Mouse (Mus musculus) forebrain, embryonic 10.5 days (tissue): ENCODE results near the gene Ccdc85c. TPM values are rescaled to one million over a fixed set of nuclear protein-coding genes. Genes with fewer than 3 reads are reported as not detected.

Source experiments
- DNase-seq: peaks from one replicate; pipeline ENCODE4 v3.0.0-alpha.2; 2017; ENCODE audit warnings: low spot score; ENCODE audit errors: extremely low spot score
- H3K27ac ChIP-seq: fragments of 300-500 bp; sonication (generic); 2 replicates; pipeline ENCODE4 v1.5.1; 2016; ENCODE audit warnings: mild to moderate bottlenecking
- H3K27me3 ChIP-seq: fragments of 300-500 bp; sonication (generic); 2 replicates; pipeline ENCODE4 v1.6.1; 2016; ENCODE audit warnings: mild to moderate bottlenecking; ENCODE audit not compliant: poor library complexity, severe bottlenecking
- H3K36me3 ChIP-seq: fragments of 300-500 bp; sonication (generic); replicated peaks from 2 replicates; pipeline ENCODE4 v1.6.1; 2016; ENCODE audit warnings: mild to moderate bottlenecking, moderate library complexity
- H3K4me1 ChIP-seq: fragments of 300-500 bp; sonication (generic); 2 replicates; pipeline ENCODE4 v1.6.1; 2016
- H3K4me3 ChIP-seq: fragments of 300-500 bp; sonication (generic); 2 replicates; pipeline ENCODE4 v1.5.1; 2016; ENCODE audit warnings: mild to moderate bottlenecking, moderate library complexity
- H3K9me3 ChIP-seq: fragments of 300-500 bp; sonication (generic); 2 replicates; pipeline ENCODE4 v1.6.1; 2016; ENCODE audit warnings: mild to moderate bottlenecking, moderate library complexity
- WGBS: fragments of 180-500 bp; shearing (Covaris S2); methylation state at CpG from one replicate; pipeline ENCODE4 v1.1.7; 2016; 5-methylcytosine and 5-hydroxymethylcytosine counted together
- polyA plus RNA-seq: library from polyadenylated mRNA; unstranded; fragments of >200 nt; fragmentation: Nextera tagmentation; extraction: Ambion mirVana; gene quantifications from 2 replicates; pipeline ENCODE4 v1.2.1, GENCODE M21; 2016

The Ccdc85c gene
- polyA plus RNA-seq, 1 experiment from 2014 or later: 14.6 TPM

- WGBS: 4% methylated on average over 21 of the region's 21 CpGs
Measured at GRCm38 (mm10) chr12:108273466-108274312, 1.5 kb downstream of the Ccdc85c start.

GRCm38 (mm10) chr12:108272143-108272635 lies 3.0 kb downstream of the Ccdc85c start:
- Histone ChIP-seq H3K4me1 (peaks cover 98% of the 10 kb centered on the region), H3K4me3 (peak overlapping the region; percentile 88), H3K9me3 (no peaks in the 10 kb centered on the region), H3K36me3 (peaks cover 46% of the 10 kb centered on the region), H3K27ac (no peak overlapping the region), H3K27me3 (no peaks in the 10 kb centered on the region; the same call in 1 of the 2 replicates)
- no peak for DNase-seq
- 60% methylated on average over 7 of the region's 7 CpGs for WGBS

More at GRCm38 (mm10) chr12:108273466-108274312, 1.5 kb downstream of the Ccdc85c start:
- H3K4me1 ChIP-seq: peaks cover 99% of the 10 kb centered on the region
- no peak for DNase-seq
- H3K9me3 ChIP-seq: no peaks in the 10 kb centered on the region
- H3K36me3 ChIP-seq: peaks cover 32% of the 10 kb centered on the region
- H3K27me3 ChIP-seq: peaks cover 10% of the 10 kb centered on the region
- H3K4me3 ChIP-seq: peak overlapping the region; percentile 88
- H3K27ac ChIP-seq: peak overlapping the region; percentile 95

DNA sequence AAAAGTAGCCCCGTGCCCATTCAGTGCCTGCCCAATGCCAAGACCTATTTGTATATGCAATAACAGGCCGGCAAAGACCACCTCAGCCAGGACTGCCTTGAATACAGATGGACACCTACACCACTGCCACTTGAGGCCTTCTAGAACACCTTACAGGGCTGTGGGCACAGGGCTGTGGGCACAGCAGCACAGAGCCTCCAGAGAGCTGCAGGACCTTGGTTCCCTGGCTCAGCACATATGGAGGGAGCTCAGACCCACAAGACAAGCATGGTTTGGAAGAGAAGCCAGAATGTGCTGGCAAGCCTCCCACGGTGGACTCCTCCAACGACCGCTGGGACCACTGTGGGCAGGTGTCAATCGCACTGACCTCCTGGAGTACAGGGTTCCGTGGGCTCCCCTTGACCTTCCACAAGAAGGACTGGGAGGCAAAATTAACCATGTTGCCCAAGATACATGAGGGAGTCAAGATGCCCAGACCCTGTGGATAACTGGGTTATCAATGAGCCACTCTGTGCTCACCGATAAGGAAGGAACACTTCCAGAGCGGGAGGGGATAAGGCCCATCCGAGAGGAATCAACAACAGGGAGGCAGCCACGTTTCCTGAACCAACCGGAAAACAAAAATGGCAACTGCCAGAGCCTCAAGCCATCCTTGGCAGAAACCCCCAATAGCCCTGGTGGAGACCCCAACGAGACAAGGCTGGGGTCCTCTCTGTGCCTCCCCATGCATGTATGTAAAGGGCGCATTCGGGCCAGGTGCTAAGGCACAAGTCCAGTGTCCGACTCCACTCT lies 3.7 kb downstream of the Ccdc85c start:
- H3K36me3 ChIP-seq: peaks cover 46% of the 10 kb centered on the region
- no peaks in the 10 kb centered on the region for H3K9me3 ChIP-seq
- peak overlapping the region; percentile 88 for H3K4me3 ChIP-seq
- WGBS: 80% methylated on average over 16 of the region's 16 CpGs
- peak overlapping the region; percentile 8; the same call in 1 of the 2 replicates for H3K27ac ChIP-seq
- no peak for DNase-seq
- H3K4me1 ChIP-seq: peaks cover 98% of the 10 kb centered on the region
- H3K27me3 ChIP-seq: no peaks in the 10 kb centered on the region; the same call in 1 of the 2 replicates

- peak overlapping the region; percentile 16; the same call in 1 of the 2 replicates for H3K4me3 ChIP-seq
- peaks cover 98% of the 10 kb centered on the region for H3K4me1 ChIP-seq
- peak overlapping the region; percentile 52 for H3K27ac ChIP-seq
- no peaks in the 10 kb centered on the region; the same call in 1 of the 2 replicates for H3K27me3 ChIP-seq
- no peak for DNase-seq
- 67% methylated on average over 13 of the region's 13 CpGs for WGBS
- H3K9me3 ChIP-seq: no peaks in the 10 kb centered on the region
- H3K36me3 ChIP-seq: peaks cover 46% of the 10 kb centered on the region
Measured at GRCm38 (mm10) chr12:108270240-108270919, 4.8 kb downstream of the Ccdc85c start.

DNA sequence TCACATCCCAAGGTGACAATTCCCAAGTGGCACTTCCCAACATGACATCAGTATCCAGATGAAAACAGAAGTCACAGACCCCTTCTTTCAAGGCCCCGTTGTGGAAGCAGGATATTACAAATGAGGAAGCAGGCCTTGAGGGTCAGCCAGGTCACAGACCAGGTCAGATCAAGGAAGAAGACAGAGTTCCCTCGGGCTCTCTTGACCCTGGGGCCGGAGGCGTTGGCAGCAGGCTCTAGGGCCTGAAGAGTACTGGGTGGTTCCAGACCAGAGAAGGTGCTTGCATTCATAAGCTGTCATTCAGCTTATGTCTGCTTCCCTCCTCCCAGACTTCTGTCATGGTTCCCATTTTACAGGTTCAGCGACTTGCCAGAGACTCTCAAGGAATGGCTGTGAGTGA lies 5.5 kb downstream of the Ccdc85c start:
- Histone ChIP-seq H3K9me3 (no peaks in the 10 kb centered on the region), H3K4me3 (no peak overlapping the region), H3K4me1 (peaks cover 99% of the 10 kb centered on the region), H3K27me3 (no peaks in the 10 kb centered on the region; the same call in 1 of the 2 replicates), H3K36me3 (peaks cover 46% of the 10 kb centered on the region), H3K27ac (peak overlapping the region; percentile 4; the same call in 1 of the 2 replicates)
- 80% methylated on average over 5 of the region's 5 CpGs for WGBS
- DNase-seq: no peak

GRCm38 (mm10) chr12:108268970-108269369 lies 6.3 kb downstream of the Ccdc85c start:
- Histone ChIP-seq H3K36me3 (peaks cover 46% of the 10 kb centered on the region), H3K27ac (0 out of 2 replicates have a peak overlapping the region, but pooled peaks have one; percentile 41), H3K4me3 (no peak overlapping the region), H3K4me1 (peaks cover 99% of the 10 kb centered on the region), H3K27me3 (no peaks in the 10 kb centered on the region), H3K9me3 (no peaks in the 10 kb centered on the region)
- no peak for DNase-seq
- WGBS: 94% methylated on average over 10 of the region's 10 CpGs

- H3K36me3 ChIP-seq: peaks cover 47% of the 10 kb centered on the region
- WGBS: 81% methylated on average over 7 of the region's 7 CpGs
- no peak for DNase-seq
- no peaks in the 10 kb centered on the region for H3K9me3 ChIP-seq
- peaks cover 98% of the 10 kb centered on the region for H3K4me1 ChIP-seq
- H3K4me3 ChIP-seq: 0 out of 2 replicates have a peak overlapping the region, but pooled peaks have one; percentile 4
- peak overlapping the region; percentile 85 for H3K27ac ChIP-seq
- H3K27me3 ChIP-seq: no peaks in the 10 kb centered on the region
Measured at GRCm38 (mm10) chr12:108267653-108268052, 7.6 kb downstream of the Ccdc85c start.

DNA sequence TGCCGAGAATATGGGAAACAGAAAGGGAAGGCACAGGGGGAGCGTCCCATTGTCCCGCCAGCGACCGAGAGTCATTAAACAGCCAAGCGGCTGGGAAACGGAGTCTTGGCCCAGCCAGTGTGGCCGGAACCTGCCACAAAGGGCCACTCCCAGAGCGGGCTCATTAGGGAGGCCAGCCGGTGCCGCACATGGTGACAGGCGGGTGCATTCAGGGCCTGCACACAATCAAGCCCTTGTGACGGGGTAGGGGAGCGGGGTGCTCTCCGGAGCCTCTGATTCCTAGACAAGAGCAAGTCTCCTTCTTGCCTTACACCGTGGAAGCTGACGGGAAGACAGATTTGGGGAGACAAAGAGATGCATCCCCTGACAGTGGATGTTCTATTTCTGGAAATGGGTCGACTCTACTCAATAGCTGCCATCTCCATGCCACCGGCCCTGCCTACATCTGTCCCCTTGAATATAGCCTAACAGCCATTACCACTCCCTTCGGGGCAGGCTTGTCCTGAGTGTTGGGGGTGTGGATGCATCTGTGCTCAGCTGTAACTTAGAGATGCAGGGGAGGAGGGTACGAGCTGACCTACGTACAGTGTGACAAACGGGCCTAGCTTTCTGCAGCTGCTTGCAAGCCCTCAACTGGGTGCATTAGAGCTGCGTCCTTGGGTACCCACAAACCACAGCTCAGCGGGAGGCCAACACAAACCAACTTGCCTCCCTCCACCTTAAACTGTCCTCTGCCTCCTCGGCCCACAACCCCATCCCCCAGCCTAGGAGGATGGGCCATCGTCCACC lies 9.2 kb downstream of the Ccdc85c start:
- Histone ChIP-seq H3K4me3 (peak overlapping the region; percentile 41), H3K9me3 (no peaks in the 10 kb centered on the region), H3K27ac (peak overlapping the region; percentile 85), H3K4me1 (peaks cover 96% of the 10 kb centered on the region), H3K27me3 (no peaks in the 10 kb centered on the region), H3K36me3 (peaks cover 33% of the 10 kb centered on the region)
- DNase-seq: peak; percentile 72
- WGBS: 16% methylated on average over 27 of the region's 27 CpGs

GRCm38 (mm10) chr12:108264918-108265317 lies 10.3 kb downstream of the Ccdc85c start:
- peaks cover 96% of the 10 kb centered on the region for H3K4me1 ChIP-seq
- no peaks in the 10 kb centered on the region for H3K9me3 ChIP-seq
- 72% methylated on average over 7 of the region's 7 CpGs for WGBS
- peak overlapping the region; percentile 85 for H3K27ac ChIP-seq
- H3K36me3 ChIP-seq: peaks cover 29% of the 10 kb centered on the region
- no peaks in the 10 kb centered on the region for H3K27me3 ChIP-seq
- H3K4me3 ChIP-seq: peak overlapping the region; percentile 41; the same call in 1 of the 2 replicates
- DNase-seq: no peak

DNA sequence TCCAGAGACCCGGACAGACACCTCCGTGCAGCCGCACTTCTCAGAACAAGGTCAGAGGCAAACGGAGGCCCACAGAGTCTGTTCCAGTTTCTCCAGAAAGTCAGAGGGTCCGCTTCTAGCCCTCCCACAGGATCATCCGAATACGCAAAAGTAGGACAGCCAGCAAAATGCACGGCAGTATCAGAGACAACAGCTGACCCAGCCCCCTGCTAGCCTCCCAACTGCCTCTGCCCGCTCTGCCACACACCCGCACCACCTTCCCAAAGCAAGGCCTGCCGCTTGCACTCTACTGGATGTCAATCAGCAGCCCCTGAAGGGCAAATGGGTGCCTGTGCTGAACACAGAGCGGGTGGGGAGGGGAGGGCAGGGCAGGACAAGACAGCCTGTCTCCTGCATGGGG lies 14.3 kb downstream of the Ccdc85c start:
- no peak for DNase-seq
- no peaks in the 10 kb centered on the region for H3K9me3 ChIP-seq
- no peaks in the 10 kb centered on the region for H3K27me3 ChIP-seq
- H3K4me1 ChIP-seq: peaks cover 95% of the 10 kb centered on the region
- 94% methylated on average over 12 of the region's 12 CpGs for WGBS
- H3K36me3 ChIP-seq: 0 out of 2 replicates have a peak, but pooled peaks cover 5% of the 10 kb centered on the region
- peak overlapping the region; percentile 20; the same call in 1 of the 2 replicates for H3K27ac ChIP-seq
- H3K4me3 ChIP-seq: no peak overlapping the region

GRCm38 (mm10) chr12:108259322-108260049 lies 15.7 kb downstream of the Ccdc85c start:
- 91% methylated on average over 24 of the region's 24 CpGs for WGBS
- Histone ChIP-seq H3K27ac (peak overlapping the region; percentile 26), H3K4me1 (peaks cover 95% of the 10 kb centered on the region), H3K4me3 (no peak overlapping the region), H3K36me3 (0 out of 2 replicates have a peak, but pooled peaks cover 5% of the 10 kb centered on the region), H3K27me3 (no peaks in the 10 kb centered on the region), H3K9me3 (no peaks in the 10 kb centered on the region)
- DNase-seq: no peak
